Mouse (Mus musculus): ENCODE measurements around the gene Parp16. TPM values are rescaled to one million over a fixed set of nuclear protein-coding genes. Genes with fewer than 3 reads are reported as not detected.

The Parp16 gene
- total and polyA plus RNA-seq, 3 experiments: 0.44 to 1.7 (median 0.81) TPM

GRCm38 (mm10) chr9:65267742-65268515 is 72.8 kb downstream of the Parp16 start:
- Histone ChIP-seq H3K4me3 (replicated peaks in 1 of 3; ENCODE audit: low read depth in 2 of 3, low read length in 2 of 3, poor library complexity in 1 of 3) (no peak overlapping the region), H3K27me3 (replicated peaks) (peaks cover 50% of the 10 kb centered on the region), H3K4me1 (ENCODE audit: control insufficient read depth in 1 of 2, insufficient read depth in 2 of 2) (0 out of 4 replicates have a peak, but pooled peaks cover 0 to 2% of the 10 kb centered on the region in 2 experiments), H3K27ac (ENCODE audit: insufficient read depth, low read depth) (no peak overlapping the region), H3K9me3 (replicated peaks; ENCODE audit: low read length) (no peaks in the 10 kb centered on the region), H3K9ac (ENCODE audit: insufficient read depth, low read depth) (no peak overlapping the region), H3K4me2 (ENCODE audit: insufficient read depth, low read depth, poor library complexity, severe bottlenecking) (no peak overlapping the region), H3K79me2 (replicated peaks; ENCODE audit: control insufficient read depth, extremely low read depth, insufficient read depth, poor library complexity, severe bottlenecking) (no peaks in the 10 kb centered on the region), H3K36me3 (replicated peaks in 1 of 2; ENCODE audit: control insufficient read depth in 1 of 2, insufficient read depth in 1 of 2, low read length in 1 of 2) (no peaks in the 10 kb centered on the region)
- TF ChIP-seq POLR2A (IDR thresholded peaks at IDR 0.05; ENCODE audit: low read depth, low read length) (no peak), RCOR1 (conservative IDR thresholded peaks at IDR 0.05; ENCODE audit: low read depth, low read length) (no peak), ZKSCAN1 (IDR thresholded peaks at IDR 0.05; ENCODE audit: borderline replicate concordance, low read depth, low read length) (no peak), USF2 (conservative IDR thresholded peaks at IDR 0.05; ENCODE audit: low read depth, low read length) (no peak), UBTF (IDR thresholded peaks at IDR 0.05; ENCODE audit: low read depth, low read length) (no peak), GABPA (IDR thresholded peaks at IDR 0.05; ENCODE audit: insufficient replicate concordance, low read depth, low read length) (no peak), MAFK (IDR thresholded peaks at IDR 0.05; ENCODE audit: insufficient replicate concordance, low read length) (no peak), CHD2 (IDR thresholded peaks at IDR 0.05; ENCODE audit: low read length) (no peak), NRF1 (IDR thresholded peaks at IDR 0.05; ENCODE audit: low read depth, low read length) (no peak), IRF4 (IDR thresholded peaks at IDR 0.05; ENCODE audit: low read depth, low read length) (no peak), KAT2A (IDR thresholded peaks at IDR 0.05; ENCODE audit: insufficient replicate concordance, low read length) (no peak), ZC3H11A (IDR thresholded peaks at IDR 0.05; ENCODE audit: low read depth, low read length) (no peak), JUND (conservative IDR thresholded peaks at IDR 0.05; ENCODE audit: low read depth, low read length) (no peak), SMC3 (IDR thresholded peaks at IDR 0.05; ENCODE audit: low read depth, low read length) (no peak), JUN (IDR thresholded peaks at IDR 0.05; ENCODE audit: insufficient read depth, low read depth, low read length) (no peak), MAX (IDR thresholded peaks at IDR 0.05; ENCODE audit: low read length) (no peak), USF1 (IDR thresholded peaks at IDR 0.05; ENCODE audit: low read depth, low read length) (no peak), CHD1 (IDR thresholded peaks at IDR 0.05; ENCODE audit: low read depth, low read length) (no peak)
- in situ Hi-C loops (cut with MboI; ENCODE audit: low pct_ligation_motif_present, low pct_unique_long_range_greater_than_20kb, low sequenced_read_pairs) (no loop called here), dilution Hi-C loops (cut with MboI; ENCODE audit: extremely low pct_ligation_motif_present, extremely low pct_unique_long_range_greater_than_20kb, low sequenced_read_pairs) (no loop called here)
- DNase-seq (ENCODE audit: extremely low read depth): no peak

- no peaks in the 10 kb centered on the region for H3K79me2 ChIP-seq (replicated peaks; ENCODE audit: control insufficient read depth, extremely low read depth, insufficient read depth, poor library complexity, severe bottlenecking)
- dilution Hi-C loops (cut with MboI; ENCODE audit: extremely low pct_ligation_motif_present, extremely low pct_unique_long_range_greater_than_20kb, low sequenced_read_pairs): no loop called here
- H3K36me3 ChIP-seq (replicated peaks in 1 of 2; ENCODE audit: control insufficient read depth in 1 of 2, insufficient read depth in 1 of 2, low read length in 1 of 2): no peaks in the 10 kb centered on the region
Observed at GRCm38 (mm10) chr9:65273048-65273809, 78.1 kb downstream of the Parp16 start.

More at GRCm38 (mm10) chr9:65273048-65273809, 78.1 kb downstream of the Parp16 start:
- no peak overlapping the region for H3K27ac ChIP-seq (ENCODE audit: insufficient read depth, low read depth)
- in situ Hi-C loops (cut with MboI; ENCODE audit: low pct_ligation_motif_present, low pct_unique_long_range_greater_than_20kb, low sequenced_read_pairs): loop anchor here (10.0 kb wide), 1 partner anchor 48 kb away; no protein-coding TSS in a partner anchor
- TF ChIP-seq KAT2A (IDR thresholded peaks at IDR 0.05; ENCODE audit: insufficient replicate concordance, low read length): no peak
- H3K4me2 ChIP-seq (ENCODE audit: insufficient read depth, low read depth, poor library complexity, severe bottlenecking): no peak overlapping the region
- H3K27me3 ChIP-seq (replicated peaks): peaks cover 22% of the 10 kb centered on the region
- H3K4me3 ChIP-seq (replicated peaks in 1 of 3; ENCODE audit: low read depth in 2 of 3, low read length in 2 of 3, poor library complexity in 1 of 3): no peak overlapping the region
- no peaks in the 10 kb centered on the region; a peak in 1 of 4 replicates for H3K4me1 ChIP-seq (ENCODE audit: control insufficient read depth in 1 of 2, insufficient read depth in 2 of 2)
- no peak for DNase-seq (ENCODE audit: extremely low read depth)
- no peak overlapping the region for H3K9ac ChIP-seq (ENCODE audit: insufficient read depth, low read depth)
- H3K9me3 ChIP-seq (replicated peaks; ENCODE audit: low read length): peaks cover 4% of the 10 kb centered on the region
